Mouse (Mus musculus): ENCODE data around the gene Zfp715.
"Not testable (repeated sequence)": the region's sequence is repeated elsewhere in the genome, so short reads cannot be mapped to it uniquely, and the experiment has no call there.

Gene Zfp715

GRCm38 (mm10) chr7:43282859-43283595 lies 30.1 kb downstream of the Zfp715 start:
- DNase-seq = peak; percentile 96

GRCm38 (mm10) chr7:43282459-43282858 lies 30.6 kb downstream of the Zfp715 start:
- DNase-seq = no peak

- peak; percentile 92 for DNase-seq
Observed at GRCm38 (mm10) chr7:43277401-43277800, 35.7 kb downstream of the Zfp715 start.

GRCm38 (mm10) chr7:43276178-43276577 lies 36.9 kb downstream of the Zfp715 start:
- DNase-seq = peak; percentile 59

- peak; percentile 60 for DNase-seq
Observed at GRCm38 (mm10) chr7:43273476-43273875, 39.6 kb downstream of the Zfp715 start.

- not testable (repeated sequence) for DNase-seq
Observed at GRCm38 (mm10) chr7:43267359-43267758, 45.7 kb downstream of the Zfp715 start.

GRCm38 (mm10) chr7:43253540-43253939 lies 59.6 kb downstream of the Zfp715 start:
- peak; percentile 66 for DNase-seq

- not testable (repeated sequence) for DNase-seq
Observed at GRCm38 (mm10) chr7:43250718-43251117, 62.4 kb downstream of the Zfp715 start.
